Mouse (Mus musculus) E14TG2a.4 (cell line): ENCODE results near the gene Fam214a.

ENCODE experiments used
- H3K27me3 ChIP-seq: 2 replicates; pipeline ENCODE4 v1.6.1; 2014; ENCODE audit warnings: low read length, control low read depth; ENCODE audit not compliant: insufficient read depth
- H3K36me3 ChIP-seq: 2 replicates; pipeline ENCODE4 v1.6.1; 2014; ENCODE audit warnings: low read length, control low read depth; ENCODE audit not compliant: insufficient read depth
- H3K4me1 ChIP-seq: replicated peaks from 2 replicates; pipeline ENCODE4 v1.6.1; 2014; ENCODE audit warnings: low read depth, low read length, control low read depth
- H3K4me3 ChIP-seq: replicated peaks from 2 replicates; pipeline ENCODE4 v1.5.1; 2014; ENCODE audit warnings: mild to moderate bottlenecking, low read length
- H3K9me3 ChIP-seq: 2 replicates; pipeline ENCODE4 v1.6.1; 2014; ENCODE audit warnings: low read length, control low read depth
- CTCF ChIP-seq: conservative IDR thresholded peaks from 2 replicates; pipeline ENCODE4 v1.5.1; 2014; ENCODE audit warnings: low read length
- NANOG ChIP-seq: IDR thresholded peaks from 2 replicates; pipeline ENCODE4 v1.6.1; 2014; ENCODE audit warnings: borderline replicate concordance, low read length, mixed read lengths
- POU5F1 ChIP-seq: IDR thresholded peaks from 2 replicates; pipeline ENCODE4 v1.6.1; 2014; ENCODE audit warnings: low read length, borderline replicate concordance

The Fam214a gene

DNA sequence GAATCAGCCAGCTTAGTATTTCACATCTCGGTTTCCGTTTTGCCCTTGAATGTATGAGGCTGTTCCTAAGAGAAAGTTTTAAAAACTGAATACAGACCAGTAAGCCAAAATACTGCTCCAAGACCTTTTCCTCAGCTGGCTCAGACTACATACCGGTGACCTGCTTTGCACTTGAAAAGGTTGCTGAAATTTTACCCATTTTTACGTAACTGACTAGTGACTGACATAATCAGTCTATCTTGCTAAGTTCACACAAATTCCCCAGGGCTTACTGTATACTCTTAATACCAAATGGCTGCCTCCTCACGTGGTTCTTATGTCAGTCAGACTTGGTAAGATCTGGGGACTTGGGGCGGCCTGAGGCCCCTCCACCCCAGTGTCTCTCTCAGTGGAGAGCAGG lies 66.5 kb downstream of the Fam214a start:
- H3K36me3 ChIP-seq = no peaks in the 10 kb centered on the region

GRCm38 (mm10) chr9:75019592-75019991 lies 66.9 kb downstream of the Fam214a start:
- no peaks in the 10 kb centered on the region for H3K9me3 ChIP-seq
- no peaks in the 10 kb centered on the region for H3K27me3 ChIP-seq
- no peaks in the 10 kb centered on the region for H3K36me3 ChIP-seq
- H3K4me1 ChIP-seq = peaks cover 25% of the 10 kb centered on the region
- H3K4me3 ChIP-seq = no peak overlapping the region
- TF ChIP-seq NANOG = no peak
- TF ChIP-seq CTCF = no peak
- TF ChIP-seq POU5F1 = no peak

More for the DNA sequence above, 66.5 kb downstream of the Fam214a start:
- Histone ChIP-seq H3K9me3 (no peaks in the 10 kb centered on the region), H3K4me1 (peaks cover 21% of the 10 kb centered on the region), H3K27me3 (no peaks in the 10 kb centered on the region), H3K4me3 (no peak overlapping the region)
- TF ChIP-seq POU5F1 (no peak), NANOG (no peak)

DNA sequence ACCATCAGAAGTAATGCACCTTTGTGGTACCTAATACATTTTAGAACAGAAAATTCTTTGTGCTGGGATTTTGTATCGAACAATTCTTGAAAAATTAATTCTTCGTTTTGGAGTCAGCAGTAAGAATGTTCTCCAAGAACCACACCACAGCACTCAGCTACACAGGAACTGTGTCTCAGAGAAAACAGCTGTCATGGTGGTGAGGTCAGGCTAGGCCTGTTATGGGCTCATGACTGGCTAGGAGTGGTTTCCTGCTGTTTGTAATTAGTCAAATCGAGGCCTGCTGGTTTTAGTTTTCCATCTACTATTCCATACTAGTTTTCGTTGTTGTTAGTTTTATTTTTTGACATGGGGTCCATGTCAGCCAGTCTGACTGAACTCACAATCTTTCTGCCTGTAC lies 67.9 kb downstream of the Fam214a start:
- Histone ChIP-seq H3K9me3 (no peaks in the 10 kb centered on the region), H3K4me3 (no peak overlapping the region), H3K4me1 (peaks cover 25% of the 10 kb centered on the region), H3K27me3 (no peaks in the 10 kb centered on the region), H3K36me3 (no peaks in the 10 kb centered on the region)
- TF ChIP-seq CTCF (no peak), POU5F1 (no peak), NANOG (no peak)

DNA sequence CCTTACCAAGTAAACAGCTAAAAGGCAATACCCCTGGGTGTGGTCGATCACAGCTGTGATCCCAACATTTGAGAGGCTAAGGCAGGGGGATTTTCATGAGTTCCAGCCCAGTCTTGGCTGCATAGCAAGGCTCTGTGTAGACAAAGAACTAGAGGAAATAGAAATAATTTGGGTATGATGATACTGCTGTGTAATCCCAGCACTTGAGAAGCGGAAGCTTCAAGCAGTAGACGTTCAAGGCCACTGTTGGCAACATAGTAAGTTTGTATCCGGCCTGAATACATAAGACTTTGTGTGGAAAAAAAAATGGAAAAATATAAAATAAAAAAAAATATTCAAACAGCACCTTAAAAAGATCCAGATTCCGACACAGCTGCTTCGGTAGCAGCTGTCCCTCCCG lies 69.9 kb downstream of the Fam214a start:
- Histone ChIP-seq H3K4me3 (no peak overlapping the region), H3K9me3 (no peaks in the 10 kb centered on the region), H3K27me3 (no peaks in the 10 kb centered on the region), H3K36me3 (no peaks in the 10 kb centered on the region), H3K4me1 (peaks cover 25% of the 10 kb centered on the region)
- TF ChIP-seq CTCF (no peak), POU5F1 (no peak), NANOG (no peak)

GRCm38 (mm10) chr9:75023150-75023894 lies 70.6 kb downstream of the Fam214a start:
- no peak for TF ChIP-seq NANOG
- TF ChIP-seq CTCF = no peak
- TF ChIP-seq POU5F1 = no peak
- no peaks in the 10 kb centered on the region for H3K27me3 ChIP-seq
- no peaks in the 10 kb centered on the region for H3K36me3 ChIP-seq
- no peaks in the 10 kb centered on the region for H3K9me3 ChIP-seq
- H3K4me1 ChIP-seq = peaks cover 25% of the 10 kb centered on the region
- H3K4me3 ChIP-seq = no peak overlapping the region

GRCm38 (mm10) chr9:75024089-75024488 lies 71.4 kb downstream of the Fam214a start:
- no peak for TF ChIP-seq POU5F1
- TF ChIP-seq NANOG = no peak
- TF ChIP-seq CTCF = no peak
- Histone ChIP-seq H3K36me3 (no peaks in the 10 kb centered on the region), H3K27me3 (no peaks in the 10 kb centered on the region), H3K4me3 (no peak overlapping the region), H3K9me3 (no peaks in the 10 kb centered on the region), H3K4me1 (peaks cover 21% of the 10 kb centered on the region)

DNA sequence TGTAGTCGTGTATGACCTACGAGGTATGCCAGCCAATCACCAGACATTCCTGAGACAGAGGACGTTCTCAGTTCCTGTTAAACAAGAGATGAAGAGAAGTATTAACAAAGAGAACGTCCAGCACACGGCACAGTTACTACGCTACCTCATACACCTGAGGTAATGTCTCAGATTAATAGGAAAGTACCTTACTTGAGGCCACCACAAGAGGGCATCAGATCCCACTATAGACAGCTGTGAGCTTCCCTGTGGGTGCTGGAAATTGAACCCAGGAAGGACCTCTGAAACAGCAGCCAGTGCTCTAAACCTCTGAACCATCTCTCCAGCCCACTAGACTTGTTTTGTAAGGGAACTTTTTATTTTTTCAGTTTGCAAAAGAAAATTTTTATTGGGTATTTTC lies 73.0 kb downstream of the Fam214a start:
- peak; percentile 48 for TF ChIP-seq CTCF
- TF ChIP-seq POU5F1 = no peak
- TF ChIP-seq NANOG = no peak
- Histone ChIP-seq H3K36me3 (no peaks in the 10 kb centered on the region), H3K4me1 (peaks cover 13% of the 10 kb centered on the region), H3K9me3 (no peaks in the 10 kb centered on the region), H3K4me3 (no peak overlapping the region), H3K27me3 (no peaks in the 10 kb centered on the region)

- Histone ChIP-seq H3K4me1 (peaks cover 4% of the 10 kb centered on the region), H3K4me3 (no peak overlapping the region), H3K27me3 (no peaks in the 10 kb centered on the region), H3K36me3 (no peaks in the 10 kb centered on the region), H3K9me3 (no peaks in the 10 kb centered on the region)
- TF ChIP-seq CTCF = no peak
- TF ChIP-seq NANOG = no peak
- TF ChIP-seq POU5F1 = no peak
Observed at GRCm38 (mm10) chr9:75032408-75032807, 79.7 kb downstream of the Fam214a start.

- Histone ChIP-seq H3K9me3 (no peaks in the 10 kb centered on the region), H3K27me3 (no peaks in the 10 kb centered on the region), H3K4me3 (no peak overlapping the region), H3K36me3 (no peaks in the 10 kb centered on the region), H3K4me1 (peaks cover 4% of the 10 kb centered on the region)
- TF ChIP-seq CTCF (peak; percentile 35), POU5F1 (no peak)
Observed at GRCm38 (mm10) chr9:75033141-75033540, 80.5 kb downstream of the Fam214a start.
